Mouse (Mus musculus): ENCODE data around the gene Mtus2. TPM values are rescaled to one million over a fixed set of nuclear protein-coding genes. Genes with fewer than 3 reads are reported as not detected.

Mtus2 gene
- total RNA-seq, 2 experiments from 2014 or later: 38.4 to 42.0 TPM

DNA sequence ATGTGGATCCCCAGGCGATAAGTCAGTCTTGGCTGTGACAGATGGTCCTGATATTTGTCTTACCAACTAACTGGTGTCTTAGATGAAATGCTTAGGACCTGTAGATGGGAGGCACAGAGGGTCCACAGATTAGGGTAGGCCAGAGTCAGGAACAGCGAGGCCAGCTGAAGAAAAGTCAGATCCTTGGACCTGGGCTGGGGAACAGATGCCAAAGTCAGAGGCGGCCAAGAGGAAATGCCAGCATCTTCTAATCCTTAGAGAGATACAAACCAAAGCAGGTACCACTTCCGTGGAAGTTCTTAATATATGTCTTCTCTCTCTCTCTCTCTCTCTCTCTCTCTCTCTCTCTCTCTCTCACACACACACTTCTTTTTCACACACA is 96.5 kb downstream of the Mtus2 start:
- Histone ChIP-seq H3K4me3 (no peak overlapping the region), H3K27ac (no peak overlapping the region)
- DNase-seq (ENCODE audit: extremely low spot score in 1 of 2, low spot score in 2 of 2): no peak
- no peak for TF ChIP-seq CTCF (IDR thresholded peaks at IDR 0.05)
- intact Hi-C loops (cut with DNase I): no loop called here

DNA sequence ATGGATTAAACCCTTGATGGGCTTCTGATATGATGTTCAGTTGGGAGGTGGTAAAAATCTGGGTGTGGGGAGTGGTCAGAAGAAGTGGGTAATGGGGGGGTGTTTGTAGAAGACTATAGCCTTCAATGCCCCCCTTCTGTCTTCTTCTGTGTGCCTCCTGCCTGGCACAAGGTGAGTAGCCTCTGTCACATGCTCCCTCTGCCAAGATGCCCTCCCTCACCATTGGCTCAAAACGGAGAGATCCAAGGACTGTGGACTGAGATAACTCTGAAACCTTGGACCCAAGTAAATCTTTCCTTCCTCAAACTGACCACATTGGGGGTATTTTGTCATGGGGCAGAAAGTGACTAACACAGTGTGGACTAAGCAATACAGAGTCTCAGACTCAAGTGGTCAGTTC is 99.7 kb downstream of the Mtus2 start:
- no peak overlapping the region for H3K4me3 ChIP-seq
- TF ChIP-seq CTCF (IDR thresholded peaks at IDR 0.05): no peak
- no peak overlapping the region for H3K27ac ChIP-seq
- intact Hi-C loops (cut with DNase I): no loop called here
- DNase-seq (ENCODE audit: extremely low spot score in 1 of 2, low spot score in 2 of 2): no peak

DNA sequence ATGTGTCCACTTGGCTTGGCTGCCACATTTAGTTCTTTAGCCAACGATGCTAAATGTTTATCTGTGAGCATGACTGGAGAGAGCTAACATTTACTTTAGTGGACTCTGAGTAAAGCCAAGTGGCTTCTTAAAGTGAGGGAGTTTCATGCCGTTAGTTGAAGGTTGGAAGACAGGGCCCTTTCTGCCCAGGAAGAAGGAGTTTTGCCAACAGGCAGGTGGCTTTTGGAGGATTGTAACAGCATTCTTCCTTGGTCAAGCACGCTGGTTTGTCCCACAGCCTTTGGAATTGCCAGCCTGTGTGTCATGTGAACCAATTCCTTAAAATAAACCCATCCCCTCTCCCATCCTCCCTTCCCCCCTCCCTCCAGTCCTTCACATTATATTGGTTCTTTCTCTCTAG is 100.3 kb downstream of the Mtus2 start:
- no peak for DNase-seq (ENCODE audit: extremely low spot score in 1 of 2, low spot score in 2 of 2)
- Histone ChIP-seq H3K4me3 (no peak overlapping the region), H3K27ac (no peak overlapping the region)
- no peak for TF ChIP-seq CTCF (IDR thresholded peaks at IDR 0.05)
- intact Hi-C loops (cut with DNase I): no loop called here

DNA sequence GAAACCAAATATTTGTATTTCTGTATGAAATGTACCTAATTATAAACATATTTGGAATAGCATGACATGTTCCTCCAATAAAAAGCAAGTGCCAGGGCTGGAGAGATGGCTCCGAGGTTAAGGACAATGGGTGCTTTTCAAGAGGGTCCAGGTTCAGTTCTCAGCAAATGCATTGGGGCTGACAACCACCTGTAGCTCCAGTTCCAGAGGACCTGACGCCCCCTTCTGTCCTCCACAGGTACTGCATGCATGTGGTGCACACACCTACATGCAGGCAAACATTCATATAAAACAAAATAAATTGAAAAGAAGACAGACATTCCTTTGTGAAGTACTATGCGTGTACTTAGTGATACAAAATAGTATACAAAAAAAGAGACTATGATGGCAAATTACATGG is 102.2 kb downstream of the Mtus2 start:
- H3K27ac ChIP-seq: no peak overlapping the region
- no peak for DNase-seq (ENCODE audit: extremely low spot score in 1 of 2, low spot score in 2 of 2)
- TF ChIP-seq CTCF (IDR thresholded peaks at IDR 0.05): peak; percentile 12
- intact Hi-C loops (cut with DNase I): no loop called here
- H3K4me3 ChIP-seq: no peak overlapping the region

DNA sequence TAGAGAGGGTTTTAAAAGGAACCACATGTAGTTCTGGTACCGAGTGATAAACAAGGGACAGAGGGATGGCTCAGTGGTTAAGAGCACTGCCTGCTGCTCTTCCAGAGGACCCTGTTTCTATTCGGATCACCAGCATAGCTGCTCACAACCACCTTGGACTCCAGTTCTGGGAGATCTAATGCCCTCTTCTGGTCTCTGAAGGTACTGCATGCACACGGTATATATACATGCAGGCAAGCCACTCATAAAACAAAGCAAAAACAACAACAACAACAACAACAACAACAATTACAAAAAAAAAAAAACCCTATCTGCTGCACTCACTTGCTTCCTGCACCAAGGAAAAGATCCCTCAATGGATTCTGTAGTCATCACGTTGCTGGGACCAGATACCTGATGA is 104.7 kb downstream of the Mtus2 start:
- no peak overlapping the region for H3K4me3 ChIP-seq
- intact Hi-C loops (cut with DNase I): no loop called here
- H3K27ac ChIP-seq: no peak overlapping the region
- peak; percentile 7 for TF ChIP-seq CTCF (IDR thresholded peaks at IDR 0.05)
- no peak for DNase-seq (ENCODE audit: extremely low spot score in 1 of 2, low spot score in 2 of 2)

DNA sequence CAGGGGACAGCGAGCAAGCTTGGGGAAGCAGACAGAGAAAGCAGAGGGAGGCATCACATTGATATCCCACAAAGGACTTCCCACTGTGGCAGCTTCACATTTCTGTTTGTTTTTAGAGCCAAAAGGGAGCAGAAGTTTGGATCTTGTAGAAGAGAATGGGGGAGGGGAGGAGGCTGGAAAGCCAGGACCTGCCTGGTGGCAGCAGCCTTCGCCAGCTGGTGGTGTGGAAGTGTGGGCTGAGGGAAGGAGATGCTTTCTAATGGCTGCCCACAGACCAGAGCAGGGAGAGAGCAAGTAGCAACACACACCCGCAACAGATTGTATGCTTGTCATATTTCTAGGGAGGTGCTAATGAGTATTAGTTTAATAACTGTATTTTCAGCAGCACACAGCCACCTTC is 106.6 kb downstream of the Mtus2 start:
- DNase-seq (ENCODE audit: extremely low spot score in 1 of 2, low spot score in 2 of 2): no peak
- intact Hi-C loops (cut with DNase I): no loop called here
- H3K27ac ChIP-seq: no peak overlapping the region
- no peak overlapping the region for H3K4me3 ChIP-seq
- TF ChIP-seq CTCF (IDR thresholded peaks at IDR 0.05): no peak

DNA sequence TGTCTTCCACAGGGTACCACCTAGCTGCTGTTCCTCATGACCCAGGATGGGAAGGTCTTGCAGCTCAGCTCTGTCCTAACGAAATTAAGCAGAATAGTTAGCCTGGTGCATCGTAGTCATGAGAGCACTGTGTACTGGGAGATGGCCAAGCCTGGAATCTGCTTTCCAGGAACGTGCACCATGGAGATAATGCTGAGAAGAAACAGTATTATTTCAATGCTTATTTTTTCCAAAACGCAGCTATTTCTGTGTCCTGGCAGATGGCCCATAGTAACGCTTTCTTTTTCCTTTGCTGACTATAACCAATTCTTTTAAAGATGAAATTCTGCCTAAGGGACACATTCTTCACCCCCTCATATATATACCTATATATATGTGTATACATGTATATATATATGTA is 108.1 kb downstream of the Mtus2 start:
- no peak overlapping the region for H3K4me3 ChIP-seq
- intact Hi-C loops (cut with DNase I): no loop called here
- DNase-seq (ENCODE audit: extremely low spot score in 1 of 2, low spot score in 2 of 2): no peak
- no peak overlapping the region for H3K27ac ChIP-seq
- TF ChIP-seq CTCF (IDR thresholded peaks at IDR 0.05): no peak

DNA sequence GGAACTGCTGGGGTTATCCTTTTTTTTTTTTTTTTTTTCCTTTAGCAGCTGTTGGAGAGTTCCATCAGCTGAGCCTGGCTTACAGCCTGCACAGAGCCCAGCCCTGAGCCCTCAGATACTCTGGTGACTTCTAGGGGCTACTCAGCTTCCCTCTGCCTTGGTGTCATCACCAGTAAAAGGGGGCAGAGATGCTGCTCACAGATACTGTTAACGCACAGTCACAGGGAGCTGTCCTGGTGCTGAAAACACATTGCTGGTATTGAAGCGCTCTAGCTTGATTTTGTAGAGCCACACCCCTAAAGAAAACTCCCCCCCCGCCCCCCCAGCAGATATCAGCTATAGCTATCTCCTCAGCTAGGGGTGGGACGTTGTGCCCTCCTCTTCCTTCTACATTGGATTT is 112.8 kb downstream of the Mtus2 start:
- H3K27ac ChIP-seq: no peak overlapping the region
- no peak overlapping the region for H3K4me3 ChIP-seq
- no peak for TF ChIP-seq CTCF (IDR thresholded peaks at IDR 0.05)
- intact Hi-C loops (cut with DNase I): no loop called here
- no peak for DNase-seq (ENCODE audit: extremely low spot score in 1 of 2, low spot score in 2 of 2)

DNA sequence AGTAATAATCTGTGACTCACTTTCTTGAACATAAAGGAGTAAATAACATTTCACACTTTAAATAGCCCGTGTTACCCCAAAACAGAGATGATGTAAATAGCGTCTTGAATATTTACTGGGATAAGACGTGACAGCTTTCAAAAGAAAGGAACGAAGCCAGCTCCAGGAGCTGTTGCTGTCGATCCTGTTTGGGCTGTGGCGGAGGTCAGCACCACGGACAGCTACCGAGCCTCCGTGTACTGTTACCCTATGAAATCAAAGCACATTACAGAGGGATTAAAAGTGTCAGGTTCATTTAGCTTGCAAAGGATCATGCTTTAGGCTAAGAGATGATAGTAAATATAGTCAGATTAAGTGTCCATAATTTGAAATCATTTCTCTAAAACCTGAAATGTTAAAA is 114.7 kb downstream of the Mtus2 start:
- TF ChIP-seq CTCF (IDR thresholded peaks at IDR 0.05): no peak
- no peak overlapping the region for H3K4me3 ChIP-seq
- H3K27ac ChIP-seq: no peak overlapping the region
- intact Hi-C loops (cut with DNase I): no loop called here
- DNase-seq (ENCODE audit: extremely low spot score in 1 of 2, low spot score in 2 of 2): no peak

DNA sequence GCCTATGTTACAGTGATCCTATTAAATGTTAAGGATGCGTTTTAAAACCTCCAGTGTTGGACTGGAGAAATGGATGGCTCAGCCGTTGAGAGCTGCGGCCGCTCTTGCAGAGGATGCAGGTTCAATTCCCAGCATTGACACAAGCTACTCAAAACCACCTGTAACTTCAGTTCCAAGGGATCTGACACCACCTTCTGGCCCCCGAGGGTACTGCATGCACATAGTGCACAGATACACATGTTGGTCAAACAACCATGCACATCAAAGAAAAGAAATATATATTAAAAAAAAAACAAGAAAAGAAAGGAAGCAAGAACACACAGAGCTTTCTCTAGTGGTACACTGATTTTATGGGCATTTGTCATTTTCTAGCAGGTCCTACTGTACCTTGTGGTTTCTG is 116.3 kb downstream of the Mtus2 start:
- H3K4me3 ChIP-seq: no peak overlapping the region
- DNase-seq (ENCODE audit: extremely low spot score in 1 of 2, low spot score in 2 of 2): no peak
- intact Hi-C loops (cut with DNase I): no loop called here
- H3K27ac ChIP-seq: no peak overlapping the region
- peak; percentile 37 for TF ChIP-seq CTCF (IDR thresholded peaks at IDR 0.05)

DNA sequence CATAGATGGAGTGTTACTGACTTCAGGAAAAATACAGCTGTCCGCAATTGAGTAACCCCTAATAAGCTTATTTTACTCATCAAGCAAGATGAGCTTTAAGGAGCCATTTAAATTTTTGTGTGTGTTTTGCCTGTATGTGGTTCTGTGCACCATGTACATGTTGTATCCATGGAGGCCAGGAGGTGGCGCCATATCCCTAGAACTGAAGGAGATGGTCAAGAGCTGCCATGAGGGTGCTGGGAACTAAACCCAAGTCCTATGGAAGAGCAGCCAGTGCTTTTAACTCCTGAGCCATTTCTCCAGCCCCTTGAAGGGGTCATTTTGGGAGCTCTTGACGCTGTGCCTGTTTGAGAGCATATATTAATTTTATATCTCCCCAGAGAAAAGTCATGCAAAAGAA is 122.6 kb downstream of the Mtus2 start:
- Histone ChIP-seq H3K4me3 (no peak overlapping the region), H3K27ac (no peak overlapping the region)
- DNase-seq (ENCODE audit: extremely low spot score in 1 of 2, low spot score in 2 of 2): no peak
- peak; percentile 17 for TF ChIP-seq CTCF (IDR thresholded peaks at IDR 0.05)
- intact Hi-C loops (cut with DNase I): no loop called here

DNA sequence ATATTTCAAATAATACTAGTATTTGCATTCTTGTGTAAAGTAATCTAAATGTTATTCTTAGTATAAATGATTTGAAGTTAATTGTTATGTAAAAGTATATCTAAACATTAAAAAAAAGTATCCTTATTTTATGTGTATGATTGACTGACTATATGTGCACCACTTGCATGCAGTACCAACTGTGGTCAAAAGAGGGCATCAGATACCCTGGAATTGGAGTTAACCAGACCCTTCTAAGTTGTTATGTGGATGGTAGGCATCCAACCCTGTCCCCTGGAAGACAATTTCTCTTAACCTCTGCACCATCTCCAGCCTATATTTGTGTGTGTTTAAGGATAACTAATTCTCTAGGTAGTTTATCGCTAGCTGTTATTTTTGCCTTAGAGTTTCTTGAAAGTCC is 126.4 kb downstream of the Mtus2 start:
- TF ChIP-seq CTCF (IDR thresholded peaks at IDR 0.05): peak; percentile 44
- H3K27ac ChIP-seq: no peak overlapping the region
- intact Hi-C loops (cut with DNase I): no loop called here
- H3K4me3 ChIP-seq: no peak overlapping the region
- DNase-seq (ENCODE audit: extremely low spot score in 1 of 2, low spot score in 2 of 2): no peak

DNA sequence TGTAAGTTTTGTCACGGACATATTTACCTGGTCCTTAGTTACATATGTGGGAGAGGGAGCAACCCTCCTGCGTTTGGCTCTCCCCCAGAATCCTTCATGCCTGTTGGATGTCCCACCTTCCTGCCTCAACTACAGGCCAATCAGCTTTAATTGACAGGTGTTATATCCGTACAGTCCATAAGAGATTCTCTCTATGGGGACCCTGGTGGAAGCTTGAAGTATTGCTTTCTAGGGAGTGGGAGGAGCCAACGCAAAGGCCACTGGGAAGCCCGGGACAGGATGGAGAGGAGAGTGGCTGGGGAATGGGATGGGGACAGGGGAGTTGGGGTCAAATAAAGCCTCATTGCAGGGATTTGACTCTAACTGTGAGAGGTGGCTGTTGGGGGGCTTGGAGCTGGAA is 127.6 kb downstream of the Mtus2 start:
- TF ChIP-seq CTCF (IDR thresholded peaks at IDR 0.05): no peak; the same call in 1 of the 2 replicates
- intact Hi-C loops (cut with DNase I): no loop called here
- DNase-seq (ENCODE audit: extremely low spot score in 1 of 2, low spot score in 2 of 2): no peak
- no peak overlapping the region for H3K4me3 ChIP-seq
- no peak overlapping the region for H3K27ac ChIP-seq

DNA sequence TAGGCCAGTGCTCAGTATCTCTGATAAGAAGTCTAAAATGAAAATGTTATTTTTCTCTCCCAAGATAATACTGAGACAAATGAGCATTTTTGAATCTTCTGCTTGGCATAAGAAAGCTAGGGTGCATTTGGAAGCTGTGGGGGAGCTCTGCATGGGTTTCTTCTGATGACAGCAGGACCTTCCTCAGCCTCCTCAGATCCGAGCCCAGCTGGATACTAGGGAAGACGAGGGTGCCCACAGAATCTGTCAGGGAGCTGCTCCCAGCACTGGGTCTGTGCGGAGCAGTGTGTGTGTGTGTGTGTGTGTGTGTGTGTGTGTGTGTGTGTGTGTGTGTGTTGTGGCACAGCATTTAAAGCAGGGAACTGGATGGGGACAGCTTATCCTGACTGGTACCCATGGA is 130.7 kb downstream of the Mtus2 start:
- peak overlapping the region; percentile 40; the same call in 1 of the 2 replicates for H3K27ac ChIP-seq
- DNase-seq (ENCODE audit: extremely low spot score in 1 of 2, low spot score in 2 of 2): no peak
- intact Hi-C loops (cut with DNase I): loop anchor here (2.0 kb wide), 1 partner anchor 151 kb away; no protein-coding TSS in a partner anchor
- H3K4me3 ChIP-seq: no peak overlapping the region
- TF ChIP-seq CTCF (IDR thresholded peaks at IDR 0.05): no peak
